Mouse (Mus musculus): Measurements from ENCODE around the gene Pced1b. TPM values are rescaled to one million over a fixed set of nuclear protein-coding genes. Genes with fewer than 3 reads are reported as not detected.
"Not testable (repeated sequence)": the region's sequence is repeated elsewhere in the genome, so short reads cannot be mapped to it uniquely, and the experiment has no call there.

Pced1b gene
- total and polyA plus RNA-seq, 2 experiments = 0.92 to 5.6 TPM

GRCm38 (mm10) chr15:97351681-97352080 lies 104.8 kb downstream of the Pced1b start:
- H3K27me3 ChIP-seq (ENCODE audit: control insufficient read depth, insufficient read depth, low read length) = no peaks in the 10 kb centered on the region
- TF ChIP-seq CTCF (IDR thresholded peaks at IDR 0.05; ENCODE audit: low read depth, low read length) (no peak), POLR2A (IDR thresholded peaks at IDR 0.05; ENCODE audit: extremely low read depth, insufficient read depth, low read length) (no peak)
- 86% methylated on average over 5 of the region's 5 CpGs for WGBS
- no peak for DNase-seq (ENCODE audit: extremely low read depth, low read depth, low spot score)
- H3K36me3 ChIP-seq (ENCODE audit: control insufficient read depth, insufficient read depth, low read length) = no peaks in the 10 kb centered on the region
- H3K79me2 ChIP-seq (ENCODE audit: control insufficient read depth, insufficient read depth, low read length) = no peaks in the 10 kb centered on the region
- no peaks in the 10 kb centered on the region for H3K4me1 ChIP-seq (ENCODE audit: control insufficient read depth, insufficient read depth, low read length)
- no peak overlapping the region for H3K4me3 ChIP-seq (ENCODE audit: insufficient read depth, low read depth, low read length)
- no peak overlapping the region for H3K27ac ChIP-seq (replicated peaks; ENCODE audit: insufficient read depth, low read depth, low read length)
- H3K9ac ChIP-seq (ENCODE audit: low read depth, low read length) = no peak overlapping the region

- Histone ChIP-seq H3K4me1 (ENCODE audit: control insufficient read depth, insufficient read depth, low read length) (no peaks in the 10 kb centered on the region), H3K36me3 (ENCODE audit: control insufficient read depth, insufficient read depth, low read length) (no peaks in the 10 kb centered on the region), H3K27me3 (ENCODE audit: control insufficient read depth, insufficient read depth, low read length) (no peaks in the 10 kb centered on the region), H3K4me3 (ENCODE audit: insufficient read depth, low read depth, low read length) (no peak overlapping the region), H3K9ac (ENCODE audit: low read depth, low read length) (no peak overlapping the region), H3K27ac (replicated peaks; ENCODE audit: insufficient read depth, low read depth, low read length) (no peak overlapping the region), H3K79me2 (ENCODE audit: control insufficient read depth, insufficient read depth, low read length) (no peaks in the 10 kb centered on the region)
- no peak for DNase-seq (ENCODE audit: extremely low read depth, low read depth, low spot score)
- 75% methylated on average over 9 of the region's 9 CpGs for WGBS
- no peak for TF ChIP-seq POLR2A (IDR thresholded peaks at IDR 0.05; ENCODE audit: extremely low read depth, insufficient read depth, low read length)
Observed at GRCm38 (mm10) chr15:97355676-97356303, 108.9 kb downstream of the Pced1b start.

- Histone ChIP-seq H3K4me1 (ENCODE audit: control insufficient read depth, insufficient read depth, low read length) (no peaks in the 10 kb centered on the region), H3K27ac (replicated peaks; ENCODE audit: insufficient read depth, low read depth, low read length) (no peak overlapping the region), H3K27me3 (ENCODE audit: control insufficient read depth, insufficient read depth, low read length) (no peaks in the 10 kb centered on the region), H3K36me3 (ENCODE audit: control insufficient read depth, insufficient read depth, low read length) (no peaks in the 10 kb centered on the region), H3K4me3 (ENCODE audit: insufficient read depth, low read depth, low read length) (no peak overlapping the region), H3K9ac (ENCODE audit: low read depth, low read length) (no peak overlapping the region), H3K79me2 (ENCODE audit: control insufficient read depth, insufficient read depth, low read length) (no peaks in the 10 kb centered on the region)
- 97% methylated on average over 1 of the region's 1 CpGs for WGBS
- no peak for DNase-seq (ENCODE audit: extremely low read depth, low read depth, low spot score)
- TF ChIP-seq POLR2A (IDR thresholded peaks at IDR 0.05; ENCODE audit: extremely low read depth, insufficient read depth, low read length) = no peak
- TF ChIP-seq CTCF (IDR thresholded peaks at IDR 0.05; ENCODE audit: low read depth, low read length) = no peak
Observed at GRCm38 (mm10) chr15:97357016-97357415, 110.1 kb downstream of the Pced1b start.

GRCm38 (mm10) chr15:97360842-97361770 lies 114.2 kb downstream of the Pced1b start:
- Histone ChIP-seq H3K4me1 (ENCODE audit: control insufficient read depth, insufficient read depth, low read length) (peaks cover 2% of the 10 kb centered on the region), H3K4me3 (ENCODE audit: insufficient read depth, low read depth, low read length) (no peak overlapping the region), H3K9ac (ENCODE audit: low read depth, low read length) (no peak overlapping the region), H3K79me2 (ENCODE audit: control insufficient read depth, insufficient read depth, low read length) (no peaks in the 10 kb centered on the region), H3K27ac (replicated peaks; ENCODE audit: insufficient read depth, low read depth, low read length) (peak overlapping the region; percentile 18; the same call in 1 of the 2 replicates), H3K36me3 (ENCODE audit: control insufficient read depth, insufficient read depth, low read length) (no peaks in the 10 kb centered on the region), H3K27me3 (ENCODE audit: control insufficient read depth, insufficient read depth, low read length) (no peaks in the 10 kb centered on the region)
- TF ChIP-seq POLR2A (IDR thresholded peaks at IDR 0.05; ENCODE audit: extremely low read depth, insufficient read depth, low read length) (no peak), CTCF (IDR thresholded peaks at IDR 0.05; ENCODE audit: low read depth, low read length) (no peak)
- no peak for DNase-seq (ENCODE audit: extremely low read depth, low read depth, low spot score)
- WGBS = 76% methylated on average over 23 of the region's 23 CpGs

- no peak for TF ChIP-seq POLR2A (IDR thresholded peaks at IDR 0.05; ENCODE audit: extremely low read depth, insufficient read depth, low read length)
- no peak for TF ChIP-seq CTCF (IDR thresholded peaks at IDR 0.05; ENCODE audit: low read depth, low read length)
- DNase-seq (ENCODE audit: extremely low read depth, low read depth, low spot score) = no peak
- 74% methylated on average over 8 of the region's 8 CpGs for WGBS
Observed at GRCm38 (mm10) chr15:97361771-97362171, 114.9 kb downstream of the Pced1b start.

GRCm38 (mm10) chr15:97364271-97364670 lies 117.4 kb downstream of the Pced1b start:
- not testable (repeated sequence) for H3K9ac ChIP-seq (ENCODE audit: low read depth, low read length); H3K36me3 ChIP-seq (ENCODE audit: control insufficient read depth, insufficient read depth, low read length); H3K79me2 ChIP-seq (ENCODE audit: control insufficient read depth, insufficient read depth, low read length); H3K27me3 ChIP-seq (ENCODE audit: control insufficient read depth, insufficient read depth, low read length); DNase-seq (ENCODE audit: extremely low read depth, low read depth, low spot score); H3K27ac ChIP-seq (replicated peaks; ENCODE audit: insufficient read depth, low read depth, low read length); H3K4me1 ChIP-seq (ENCODE audit: control insufficient read depth, insufficient read depth, low read length); H3K4me3 ChIP-seq (ENCODE audit: insufficient read depth, low read depth, low read length)
- WGBS = 88% methylated on average over 3 of the region's 3 CpGs

More at GRCm38 (mm10) chr15:97361771-97362171, 114.9 kb downstream of the Pced1b start:
- Histone ChIP-seq H3K4me3 (ENCODE audit: insufficient read depth, low read depth, low read length) (no peak overlapping the region), H3K79me2 (ENCODE audit: control insufficient read depth, insufficient read depth, low read length) (no peaks in the 10 kb centered on the region), H3K27me3 (ENCODE audit: control insufficient read depth, insufficient read depth, low read length) (no peaks in the 10 kb centered on the region), H3K9ac (ENCODE audit: low read depth, low read length) (no peak overlapping the region), H3K4me1 (ENCODE audit: control insufficient read depth, insufficient read depth, low read length) (peaks cover 2% of the 10 kb centered on the region), H3K27ac (replicated peaks; ENCODE audit: insufficient read depth, low read depth, low read length) (peak overlapping the region; percentile 6; the same call in 1 of the 2 replicates), H3K36me3 (ENCODE audit: control insufficient read depth, insufficient read depth, low read length) (no peaks in the 10 kb centered on the region)
